Mouse (Mus musculus) neural tube, embryonic 14.5 days (tissue): ENCODE results near the gene Ablim2. TPM values are rescaled to one million over a fixed set of nuclear protein-coding genes. Genes with fewer than 3 reads are reported as not detected.

ENCODE experiments used
- ATAC-seq: fragments of 200-750 bp; cut with Nextera tagmentation; 2 replicates; pipeline ENCODE4 v1.8.0; 2017; ENCODE audit warnings: low read depth, mild to moderate bottlenecking, moderate TSS enrichment, moderate library complexity
- H3K27ac ChIP-seq: fragments of 300-500 bp; sonication (generic); 2 replicates; pipeline ENCODE4 v1.5.1; 2014; ENCODE audit warnings: low read depth, mild to moderate bottlenecking, control low read depth, low read length, moderate library complexity, mixed read lengths
- H3K27me3 ChIP-seq: fragments of 300-500 bp; sonication (generic); 2 replicates; pipeline ENCODE4 v1.6.1; 2014; ENCODE audit warnings: low read length; ENCODE audit not compliant: control insufficient read depth, insufficient read depth
- H3K36me3 ChIP-seq: fragments of 300-500 bp; sonication (generic); 2 replicates; pipeline ENCODE4 v1.6.1; 2014; ENCODE audit warnings: low read length, mixed read lengths; ENCODE audit not compliant: control insufficient read depth, insufficient read depth
- H3K4me1 ChIP-seq: fragments of 300-500 bp; sonication (generic); 2 replicates; pipeline ENCODE4 v1.6.1; 2014; ENCODE audit warnings: low read length; ENCODE audit not compliant: control insufficient read depth, insufficient read depth
- H3K4me2 ChIP-seq: fragments of 300-500 bp; sonication (generic); 2 replicates; pipeline ENCODE4 v1.6.1; 2014; ENCODE audit warnings: mild to moderate bottlenecking, low read depth, low read length, control low read depth
- H3K4me3 ChIP-seq: fragments of 300-500 bp; sonication (generic); 2 replicates; pipeline ENCODE4 v1.5.1; 2014; ENCODE audit warnings: low read depth, low read length, control low read depth, mixed read lengths
- H3K9ac ChIP-seq: fragments of 300-500 bp; sonication (generic); replicated peaks from 2 replicates; pipeline ENCODE4 v1.6.1; 2014; ENCODE audit warnings: low read depth, mild to moderate bottlenecking, control low read depth, low read length, mixed read lengths
- H3K9me3 ChIP-seq: fragments of 300-500 bp; sonication (generic); 2 replicates; pipeline ENCODE4 v1.6.1; 2016; ENCODE audit warnings: low read length; ENCODE audit not compliant: control insufficient read depth
- WGBS: fragments of 180-500 bp; shearing (Covaris S2); extraction: QIAGEN DNeasy Blood & Tissue Kit; methylation state at CpG from one replicate; pipeline ENCODE4 v1.1.7; 2014; 5-methylcytosine and 5-hydroxymethylcytosine counted together
- polyA plus RNA-seq: library from polyadenylated mRNA; unstranded; fragments of >200 nt; fragmentation: Nextera tagmentation; extraction: Ambion mirVana; gene quantifications from 2 replicates; pipeline ENCODE4 v1.2.1, GENCODE M21; 2014

The Ablim2 gene
- polyA plus RNA-seq, 1 experiment from 2014 or later, result 26.1 TPM

DNA sequence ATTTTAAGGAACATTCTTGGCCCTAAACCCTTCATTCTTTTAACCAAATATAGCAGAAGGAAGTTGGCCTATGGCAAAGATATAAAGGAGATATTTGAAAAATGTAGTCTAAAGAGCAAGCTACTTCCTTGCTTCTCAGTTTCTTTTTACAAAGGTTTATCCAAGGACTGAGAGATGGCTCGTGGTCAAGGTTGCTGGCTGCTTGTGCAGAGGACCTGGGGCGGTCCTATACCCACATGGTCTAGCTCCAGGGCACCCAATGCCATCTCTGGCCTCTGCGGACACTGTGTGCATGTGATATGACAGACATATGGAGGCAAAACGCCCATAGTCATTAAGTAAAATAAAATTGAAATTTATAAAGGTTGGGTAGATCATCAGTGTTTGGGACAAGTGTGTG lies 138.2 kb downstream of the Ablim2 start:
- Histone ChIP-seq H3K9me3 (no peaks in the 10 kb centered on the region), H3K27ac (no peak overlapping the region), H3K9ac (no peak overlapping the region), H3K27me3 (peaks cover 5% of the 10 kb centered on the region; the same call in 1 of the 2 replicates), H3K4me2 (peak overlapping the region; percentile 84), H3K36me3 (no peaks in the 10 kb centered on the region), H3K4me1 (peaks cover 38% of the 10 kb centered on the region), H3K4me3 (no peak overlapping the region; the same call in 1 of the 2 replicates)
- WGBS, result 87% methylated on average over 4 of the region's 4 CpGs
- no peak for ATAC-seq

DNA sequence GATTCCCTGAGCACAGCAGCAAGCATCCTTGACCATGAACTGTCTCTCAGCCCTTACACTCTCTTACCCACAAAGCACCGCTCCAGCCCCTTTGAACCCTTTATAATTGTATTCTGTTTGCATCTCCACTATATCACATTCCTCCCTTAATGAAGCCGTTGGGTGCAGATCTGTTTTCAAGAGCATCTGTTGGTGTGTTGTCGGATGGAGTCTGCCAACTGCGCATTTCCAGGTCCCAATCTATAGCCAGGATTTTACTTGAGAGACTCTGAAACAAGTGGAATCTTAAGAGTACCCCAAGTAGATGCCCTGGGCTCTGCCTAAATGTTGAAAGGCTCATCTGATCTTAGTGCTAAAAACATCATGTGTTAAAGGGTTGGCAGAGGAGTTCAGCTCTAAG lies 138.9 kb downstream of the Ablim2 start:
- H3K36me3 ChIP-seq, result no peaks in the 10 kb centered on the region
- H3K4me2 ChIP-seq, result peak overlapping the region; percentile 84; the same call in 1 of the 2 replicates
- no peaks in the 10 kb centered on the region for H3K9me3 ChIP-seq
- peaks cover 44% of the 10 kb centered on the region for H3K4me1 ChIP-seq
- no peak overlapping the region for H3K4me3 ChIP-seq
- no peak for ATAC-seq
- peak overlapping the region; percentile 0; the same call in 1 of the 2 replicates for H3K27ac ChIP-seq
- peaks cover 5% of the 10 kb centered on the region; the same call in 1 of the 2 replicates for H3K27me3 ChIP-seq
- WGBS, result 63% methylated on average over 4 of the region's 4 CpGs
- no peak overlapping the region for H3K9ac ChIP-seq

DNA sequence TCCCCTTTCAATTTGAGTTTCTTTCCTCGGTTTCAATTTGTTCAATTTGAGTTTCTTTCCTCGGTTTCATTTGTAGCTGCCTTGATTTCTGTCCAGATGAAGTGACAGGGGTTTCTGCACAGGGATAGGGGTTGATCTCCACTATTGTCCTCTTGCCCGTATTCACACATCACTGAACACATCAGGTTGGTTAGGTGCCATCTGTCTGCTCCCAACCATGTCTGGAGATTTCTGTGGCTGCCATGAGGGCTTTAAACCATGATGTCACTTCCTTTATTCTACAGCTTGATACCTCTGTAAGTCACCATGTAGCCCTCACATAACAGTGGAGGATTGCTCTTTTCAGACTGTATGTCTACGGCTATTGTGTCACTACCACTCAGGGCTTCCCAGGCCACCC lies 139.5 kb downstream of the Ablim2 start:
- H3K36me3 ChIP-seq, result no peaks in the 10 kb centered on the region
- no peak overlapping the region for H3K4me3 ChIP-seq
- H3K27ac ChIP-seq, result peak overlapping the region; percentile 0; the same call in 1 of the 2 replicates
- no peaks in the 10 kb centered on the region for H3K9me3 ChIP-seq
- no peak overlapping the region for H3K9ac ChIP-seq
- 63% methylated on average over 4 of the region's 4 CpGs for WGBS
- peaks cover 5% of the 10 kb centered on the region; the same call in 1 of the 2 replicates for H3K27me3 ChIP-seq
- peaks cover 44% of the 10 kb centered on the region for H3K4me1 ChIP-seq
- no peak for ATAC-seq
- no peak overlapping the region for H3K4me2 ChIP-seq

DNA sequence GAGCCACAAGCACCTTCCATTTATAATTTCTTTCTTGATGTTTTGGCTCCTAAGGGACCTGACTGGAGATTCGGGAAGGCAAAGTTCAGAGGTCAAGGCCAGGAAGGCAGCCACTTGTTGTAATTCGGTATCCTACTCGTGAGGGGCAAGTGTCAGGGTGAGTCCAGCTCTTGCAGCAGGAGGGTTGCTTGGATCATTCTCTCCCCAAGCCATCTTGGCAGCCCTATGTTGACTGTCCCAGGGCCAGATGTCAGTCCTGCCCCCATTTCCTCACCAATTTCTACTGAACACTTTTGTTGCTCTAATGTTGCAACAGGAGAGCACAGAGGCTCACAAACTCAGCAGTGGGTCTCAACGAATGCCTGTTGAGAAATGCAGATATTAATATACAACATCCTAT lies 140.4 kb downstream of the Ablim2 start:
- peaks cover 5% of the 10 kb centered on the region; the same call in 1 of the 2 replicates for H3K27me3 ChIP-seq
- no peak overlapping the region for H3K27ac ChIP-seq
- no peak overlapping the region for H3K9ac ChIP-seq
- peaks cover 41% of the 10 kb centered on the region for H3K4me1 ChIP-seq
- no peak for ATAC-seq
- 62% methylated on average over 4 of the region's 4 CpGs for WGBS
- no peaks in the 10 kb centered on the region for H3K9me3 ChIP-seq
- no peak overlapping the region for H3K4me2 ChIP-seq
- no peak overlapping the region for H3K4me3 ChIP-seq
- H3K36me3 ChIP-seq, result no peaks in the 10 kb centered on the region

- H3K4me2 ChIP-seq, result no peak overlapping the region
- 88% methylated on average over 3 of the region's 3 CpGs for WGBS
Observed at GRCm38 (mm10) chr5:35898994-35899393, 141.3 kb downstream of the Ablim2 start.

DNA sequence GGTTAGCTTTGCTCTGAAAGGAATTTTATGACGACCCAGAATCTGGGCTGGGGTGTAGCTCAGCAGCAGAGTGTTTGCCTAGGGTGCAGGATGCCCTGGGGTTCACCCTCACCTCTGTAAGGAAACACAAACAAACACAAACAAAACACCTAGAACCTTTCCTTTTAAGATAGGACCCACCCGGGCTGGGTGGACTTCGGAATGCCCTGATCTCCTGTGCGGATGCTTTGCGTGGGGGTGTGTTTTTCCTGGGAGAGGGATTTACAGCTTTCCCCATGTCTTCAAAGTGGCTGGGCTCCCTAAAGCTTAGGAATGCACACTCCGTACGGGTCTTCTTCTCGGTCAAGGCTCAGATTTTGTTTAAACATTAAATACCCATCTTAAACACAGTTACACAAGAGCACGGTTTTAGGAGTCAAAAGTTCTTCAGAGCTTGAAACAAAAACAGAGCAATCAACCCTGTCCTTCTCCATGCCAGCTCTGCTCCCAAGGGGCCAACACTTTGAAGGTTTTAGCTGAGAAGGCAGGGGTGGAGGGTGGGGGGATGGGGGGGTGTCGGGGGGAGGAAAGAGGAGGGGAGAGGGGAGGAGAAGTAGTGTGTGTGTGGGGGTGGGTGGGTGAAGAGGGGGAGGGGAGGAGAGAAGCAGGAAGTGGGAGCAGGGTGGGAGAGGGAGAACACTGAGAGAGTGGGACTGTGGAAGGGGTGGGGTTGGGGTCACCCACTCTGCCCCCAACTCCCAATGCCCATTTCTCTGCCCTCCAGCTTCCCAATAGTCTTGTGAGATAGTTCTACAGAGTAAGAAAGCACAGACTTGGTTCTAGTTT lies 142.9 kb downstream of the Ablim2 start:
- no peaks in the 10 kb centered on the region for H3K9me3 ChIP-seq
- no peaks in the 10 kb centered on the region for H3K27me3 ChIP-seq
- H3K27ac ChIP-seq, result no peak overlapping the region
- H3K4me2 ChIP-seq, result peak overlapping the region; percentile 23; the same call in 1 of the 2 replicates
- no peak for ATAC-seq
- no peaks in the 10 kb centered on the region for H3K36me3 ChIP-seq
- 13% methylated on average over 10 of the region's 10 CpGs for WGBS
- H3K4me3 ChIP-seq, result no peak overlapping the region
- peaks cover 55% of the 10 kb centered on the region for H3K4me1 ChIP-seq
- H3K9ac ChIP-seq, result no peak overlapping the region

More at GRCm38 (mm10) chr5:35898994-35899393, 141.3 kb downstream of the Ablim2 start:
- Histone ChIP-seq H3K9ac (no peak overlapping the region), H3K27ac (no peak overlapping the region), H3K27me3 (peaks cover 1% of the 10 kb centered on the region; the same call in 1 of the 2 replicates), H3K36me3 (no peaks in the 10 kb centered on the region), H3K4me3 (no peak overlapping the region), H3K9me3 (no peaks in the 10 kb centered on the region), H3K4me1 (peaks cover 42% of the 10 kb centered on the region)
- no peak for ATAC-seq

DNA sequence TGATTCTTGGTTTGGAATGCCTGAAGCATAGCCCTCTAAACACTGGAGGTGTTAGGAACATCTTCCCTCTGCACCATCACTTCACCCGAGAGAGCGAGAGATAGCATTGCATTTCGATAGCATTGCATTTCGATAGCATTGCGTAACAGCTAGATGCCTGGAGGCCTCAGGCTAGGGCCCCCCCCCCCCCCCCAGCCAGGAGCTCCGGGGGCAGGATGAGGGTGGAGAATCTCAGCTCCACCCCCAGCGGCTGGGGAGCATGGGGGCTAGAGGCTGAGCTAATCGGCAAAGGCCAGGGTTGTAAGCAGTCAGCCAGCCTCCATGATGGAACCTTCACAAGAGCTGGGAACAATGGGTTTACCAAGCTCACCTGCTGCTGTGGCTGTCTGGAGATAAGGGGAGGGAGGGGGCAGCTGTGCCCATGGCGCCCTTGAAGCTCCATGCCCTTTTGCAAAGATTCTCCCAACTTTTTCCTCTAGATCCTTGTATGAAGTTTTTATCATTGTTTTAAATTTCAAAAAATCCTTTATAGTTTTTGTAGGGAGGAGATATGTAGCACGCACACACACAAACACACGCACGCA lies 143.6 kb downstream of the Ablim2 start:
- H3K27ac ChIP-seq, result no peak overlapping the region
- no peak for ATAC-seq
- 47% methylated on average over 10 of the region's 12 CpGs for WGBS

DNA sequence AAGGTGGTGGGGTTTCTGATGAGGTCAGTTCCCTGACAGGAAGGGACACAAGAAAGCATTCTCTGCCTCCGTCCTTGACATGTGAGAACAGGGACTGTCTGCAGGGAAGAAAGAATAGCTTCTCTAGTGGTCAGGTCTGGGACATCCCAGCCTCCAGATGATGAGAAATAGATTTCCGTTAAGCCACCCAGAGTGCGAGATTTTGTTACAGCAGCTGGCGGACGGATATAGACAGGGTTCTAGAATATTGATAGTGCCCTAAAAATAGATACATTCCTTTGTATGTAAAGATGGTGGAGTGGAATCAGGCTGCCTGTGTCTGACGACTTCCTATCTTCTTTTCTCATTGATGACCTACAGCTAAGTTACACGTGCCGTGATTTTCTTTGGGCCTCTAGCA lies 145.8 kb downstream of the Ablim2 start:
- WGBS, result 70% methylated on average over 8 of the region's 8 CpGs
- Histone ChIP-seq H3K4me3 (no peak overlapping the region), H3K36me3 (no peaks in the 10 kb centered on the region), H3K4me1 (peaks cover 62% of the 10 kb centered on the region), H3K9me3 (no peaks in the 10 kb centered on the region), H3K27ac (no peak overlapping the region), H3K4me2 (no peak overlapping the region), H3K9ac (no peak overlapping the region), H3K27me3 (no peaks in the 10 kb centered on the region)
- no peak for ATAC-seq

More for the DNA sequence above, 143.6 kb downstream of the Ablim2 start:
- no peak overlapping the region for H3K4me3 ChIP-seq
- no peaks in the 10 kb centered on the region for H3K27me3 ChIP-seq
- H3K36me3 ChIP-seq, result no peaks in the 10 kb centered on the region
- peaks cover 54% of the 10 kb centered on the region for H3K4me1 ChIP-seq
- no peak overlapping the region for H3K9ac ChIP-seq
- H3K9me3 ChIP-seq, result no peaks in the 10 kb centered on the region
- H3K4me2 ChIP-seq, result no peak overlapping the region

GRCm38 (mm10) chr5:35905283-35905682 lies 147.6 kb downstream of the Ablim2 start:
- H3K27me3 ChIP-seq, result no peaks in the 10 kb centered on the region
- H3K9me3 ChIP-seq, result no peaks in the 10 kb centered on the region
- H3K4me3 ChIP-seq, result no peak overlapping the region
- H3K4me2 ChIP-seq, result no peak overlapping the region
- no peaks in the 10 kb centered on the region for H3K36me3 ChIP-seq
- ATAC-seq, result no peak
- 45% methylated on average over 8 of the region's 8 CpGs for WGBS
- peaks cover 69% of the 10 kb centered on the region for H3K4me1 ChIP-seq
- no peak overlapping the region for H3K27ac ChIP-seq
- H3K9ac ChIP-seq, result no peak overlapping the region
